ENCODE assay signal across 19 mouse cellular contexts in genomic region chr12:69529694-69530403, GRCm38 (mm10). TPM values are rescaled to one million over a fixed set of nuclear protein-coding genes. Genes with fewer than 3 reads are reported as not detected.
A peak's percentile ranks its signal among the peaks of the same experiment; 100 is the strongest.
DNase-seq lines count a peak whose midpoint lies in the region; ATAC-seq and TF ChIP-seq lines count a peak whose summit lies in the region.
"Had no signal": no experiment of that assay in that cellular context is flagged by ENCODE, and none has a peak within 500 bp of the region (broad histone marks: within the 10 kb centered on the region; RNA-seq: fewer than 3 reads in every experiment).

No protein-coding gene starts in this region.

- no peak for TF ChIP-seq EP300 in stomach, postnatal 0 days (optimal IDR thresholded peaks at IDR 0.05)

- no peaks in the 10 kb centered on the region for H3K4me1 ChIP-seq in stomach, embryonic 16.5 days (ENCODE audit: control insufficient read depth, insufficient read depth, low read length)
- H3K4me1 ChIP-seq in stomach, postnatal 0 days (replicated peaks; ENCODE audit: control insufficient read depth, insufficient read depth): no peaks in the 10 kb centered on the region
- H3K4me1 ChIP-seq: embryonic facial prominence, embryonic 15.5 days; hindbrain, embryonic 15.5 days; midbrain, embryonic 10.5 days; neural tube, embryonic 15.5 days had no signal

- no peak overlapping the region for H3K4me3 ChIP-seq in stomach, embryonic 16.5 days (replicated peaks; ENCODE audit: low read length)
- H3K4me3 ChIP-seq in stomach, postnatal 0 days (ENCODE audit: low read depth, low read length): no peak overlapping the region
- H3K4me3 ChIP-seq: embryonic facial prominence, embryonic 15.5 days; forebrain, embryonic 10.5 days; hindbrain, embryonic 15.5 days; midbrain, embryonic 10.5 days; neural tube, embryonic 15.5 days had no signal

- 69% methylated on average over 13 of the region's 13 CpGs for WGBS in stomach, embryonic 16.5 days
- 74% methylated on average over 13 of the region's 13 CpGs for WGBS in stomach, postnatal 0 days

- H3K27me3 ChIP-seq in stomach, embryonic 16.5 days (ENCODE audit: control insufficient read depth, insufficient read depth, low read length): no peaks in the 10 kb centered on the region
- H3K27me3 ChIP-seq in stomach, postnatal 0 days (ENCODE audit: control insufficient read depth, insufficient read depth, low read length): no peaks in the 10 kb centered on the region
- H3K27me3 ChIP-seq: embryonic facial prominence, embryonic 15.5 days; hindbrain, embryonic 15.5 days; neural tube, embryonic 15.5 days had no signal

- ATAC-seq in stomach, embryonic 16.5 days (ENCODE audit: insufficient read depth, low FRiP score): 0 out of 2 replicates have a peak, but pooled peaks have one; percentile 19
- no peak for ATAC-seq in stomach, postnatal 0 days (ENCODE audit: low FRiP score, low TSS enrichment)
- ATAC-seq in common myeloid progenitor, adult 5-6 weeks (replicated peaks; ENCODE audit: low read depth, poor library complexity, severe bottlenecking): peak; percentile 15; the same call in 1 of the 2 replicates
- ATAC-seq: liver, postnatal 0 days had no signal

- no peak overlapping the region for H3K27ac ChIP-seq in stomach, embryonic 16.5 days (ENCODE audit: low read length)
- no peak overlapping the region for H3K27ac ChIP-seq in stomach, postnatal 0 days (replicated peaks)
- H3K27ac ChIP-seq: embryonic facial prominence, embryonic 15.5 days; forebrain, embryonic 10.5 days; hindbrain, embryonic 15.5 days; midbrain, embryonic 10.5 days; neural tube, embryonic 15.5 days had no signal

- no peak overlapping the region for H3K9ac ChIP-seq in stomach, embryonic 16.5 days (ENCODE audit: low read length)
- H3K9ac ChIP-seq in stomach, postnatal 0 days (ENCODE audit: low read length): no peak overlapping the region
- H3K9ac ChIP-seq: embryonic facial prominence, embryonic 15.5 days; hindbrain, embryonic 15.5 days; liver, postnatal 0 days; neural tube, embryonic 15.5 days had no signal

- no peaks in the 10 kb centered on the region for H3K9me3 ChIP-seq in stomach, embryonic 16.5 days (replicated peaks; ENCODE audit: control insufficient read depth, low read length)
- no peaks in the 10 kb centered on the region for H3K9me3 ChIP-seq in stomach, postnatal 0 days (ENCODE audit: control insufficient read depth, low read length)
- H3K9me3 ChIP-seq: embryonic facial prominence, embryonic 15.5 days; forebrain, embryonic 10.5 days; hindbrain, embryonic 15.5 days; midbrain, embryonic 10.5 days; neural tube, embryonic 15.5 days had no signal

- no peaks in the 10 kb centered on the region for H3K36me3 ChIP-seq in stomach, embryonic 16.5 days (ENCODE audit: control insufficient read depth, insufficient read depth, low read length)
- no peaks in the 10 kb centered on the region for H3K36me3 ChIP-seq in stomach, postnatal 0 days (ENCODE audit: control insufficient read depth, insufficient read depth, low read length)
- H3K36me3 ChIP-seq: embryonic facial prominence, embryonic 15.5 days; forebrain, embryonic 10.5 days; hindbrain, embryonic 15.5 days; midbrain, embryonic 10.5 days; neural tube, embryonic 15.5 days had no signal

- no peak overlapping the region for H3K4me2 ChIP-seq in stomach, embryonic 16.5 days (ENCODE audit: low read depth, low read length)
- no peak overlapping the region for H3K4me2 ChIP-seq in stomach, postnatal 0 days (replicated peaks; ENCODE audit: low read depth)
- H3K4me2 ChIP-seq: embryonic facial prominence, embryonic 15.5 days; heart, embryonic 11.5 days; hindbrain, embryonic 15.5 days; neural tube, embryonic 15.5 days had no signal

- no peak for TF ChIP-seq CTCF in stomach, postnatal 0 days (IDR thresholded peaks at IDR 0.05; ENCODE audit: low read depth)

- no peak for DNase-seq in stomach, postnatal 0 days (ENCODE audit: low spot score)
- peak; percentile 74 for DNase-seq in thymus, postnatal 0 days (ENCODE audit: low spot score)
- DNase-seq in kidney, adult 11 months: no peak
- DNase-seq in right cerebral cortex, postnatal 4 days: no peak
- no peak for DNase-seq in MN1 (ENCODE audit: low spot score)
- DNase-seq: cerebellum, adult 9-10 months; embryo, embryonic 11 days; gastrocnemius, postnatal 25 days; liver; liver, postnatal 0 days; lung, postnatal 36 days had no signal

RNA-seq across cellular contexts. Expression of gene Vcpkmt, which starts 53.0 kb away (rescaled TPM):
- polyA plus RNA-seq in stomach, embryonic 16.5 days (2015; fragmentation: Nextera tagmentation; extraction: Ambion mirVana): 24.2 and 26.2 TPM in 2 replicates
- 24.4 and 24.7 TPM in 2 replicates for polyA plus RNA-seq in stomach, postnatal 0 days (2015; fragmentation: Nextera tagmentation; extraction: Ambion mirVana)
- total RNA-seq in common myeloid progenitor, adult 5-6 weeks (2017): 13.5 and 16.6 TPM in 2 replicates
- 29.6 and 29.9 TPM in 2 replicates for polyA plus RNA-seq in thymus, postnatal 0 days (2015; fragmentation: Nextera tagmentation; extraction: Ambion mirVana)
